Mouse (Mus musculus) liver, embryonic 11.5 days (tissue): ENCODE measurements at regions not wholly inside any gene's neighbourhood (a gene's known extent, or its start where the extent isn't known, plus 50 kb on each side); places are given as distances from the start of the nearest gene placed in this dataset.

ENCODE experiments used
- ATAC-seq: fragments of 200-750 bp; cut with Nextera tagmentation; replicated peaks from 2 replicates; pipeline ENCODE4 v1.8.0; 2017; ENCODE audit warnings: moderate number of reproducible peaks, mild to moderate bottlenecking, moderate TSS enrichment, moderate library complexity; ENCODE audit not compliant: low FRiP score
- DNase-seq: peaks from one replicate; pipeline ENCODE4 v3.0.0-alpha.2; 2017; ENCODE audit warnings: low spot score
- H3K27ac ChIP-seq: fragments of 300-500 bp; sonication (generic); 2 replicates; pipeline ENCODE4 v1.5.1; 2014; ENCODE audit warnings: mild to moderate bottlenecking, low read depth, low read length, control low read depth
- H3K27me3 ChIP-seq: fragments of 300-500 bp; sonication (generic); replicated peaks from 2 replicates; pipeline ENCODE4 v1.6.1; 2014; ENCODE audit warnings: low read length, mixed read lengths; ENCODE audit not compliant: control insufficient read depth, insufficient read depth
- H3K36me3 ChIP-seq: fragments of 300-500 bp; sonication (generic); 2 replicates; pipeline ENCODE4 v1.6.1; 2014; ENCODE audit warnings: mild to moderate bottlenecking, low read length, moderate library complexity, mixed read lengths; ENCODE audit not compliant: control insufficient read depth, insufficient read depth
- H3K4me1 ChIP-seq: fragments of 300-500 bp; sonication (generic); replicated peaks from 2 replicates; pipeline ENCODE4 v1.6.1; 2014; ENCODE audit warnings: low read length, mixed read lengths; ENCODE audit not compliant: control insufficient read depth, insufficient read depth
- H3K4me2 ChIP-seq: fragments of 300-500 bp; sonication (generic); 2 replicates; pipeline ENCODE4 v1.6.1; 2014; ENCODE audit warnings: mild to moderate bottlenecking, control low read depth, moderate library complexity
- H3K4me3 ChIP-seq: fragments of 300-500 bp; sonication (generic); 2 replicates; pipeline ENCODE4 v1.5.1; 2014; ENCODE audit warnings: low read depth, low read length, control low read depth
- H3K9ac ChIP-seq: fragments of 300-500 bp; sonication (generic); 2 replicates; pipeline ENCODE4 v1.6.1; 2014; ENCODE audit warnings: low read depth, low read length, control low read depth
- H3K9me3 ChIP-seq: fragments of 300-500 bp; sonication (generic); 2 replicates; pipeline ENCODE4 v1.6.1; 2016; ENCODE audit warnings: low read length, inconsistent platforms, mixed read lengths; ENCODE audit not compliant: control insufficient read depth
- whole genome bisulfite sequencing: fragments of 180-500 bp; shearing (Covaris S2); extraction: QIAGEN DNeasy Blood & Tissue Kit; methylation state at CpG from one replicate; pipeline ENCODE4 v1.1.7; 2014; 5-methylcytosine and 5-hydroxymethylcytosine counted together

DNA sequence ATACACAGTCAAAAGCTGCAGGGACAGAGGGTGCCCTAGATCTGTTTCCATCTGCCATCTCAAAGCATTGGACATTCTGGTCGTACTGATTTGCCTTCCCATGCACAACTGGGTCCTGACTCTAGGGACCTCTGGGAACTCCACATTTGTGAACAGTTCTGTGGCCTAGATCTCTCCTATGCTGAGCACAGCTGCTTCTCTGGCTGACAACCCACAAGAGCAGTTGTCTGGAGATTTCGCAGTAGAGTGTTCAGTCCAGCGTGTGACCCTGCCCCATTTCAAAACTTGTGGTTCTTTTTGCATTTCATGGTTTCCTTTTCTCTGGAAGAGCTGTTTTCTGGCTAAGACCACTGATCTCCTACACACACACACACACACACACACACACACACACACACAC lies 269.7 kb upstream of the Sulf2 start:
- Histone ChIP-seq H3K4me3 (no peak overlapping the region), H3K36me3 (no peaks in the 10 kb centered on the region), H3K9ac (no peak overlapping the region), H3K9me3 (no peaks in the 10 kb centered on the region), H3K4me1 (peaks cover 3% of the 10 kb centered on the region; the same call in 1 of the 2 replicates), H3K27me3 (no peaks in the 10 kb centered on the region), H3K4me2 (no peak overlapping the region), H3K27ac (no peak overlapping the region)
- no peak for ATAC-seq
- DNase-seq: no peak
- WGBS: 80% methylated on average over 3 of the region's 3 CpGs

DNA sequence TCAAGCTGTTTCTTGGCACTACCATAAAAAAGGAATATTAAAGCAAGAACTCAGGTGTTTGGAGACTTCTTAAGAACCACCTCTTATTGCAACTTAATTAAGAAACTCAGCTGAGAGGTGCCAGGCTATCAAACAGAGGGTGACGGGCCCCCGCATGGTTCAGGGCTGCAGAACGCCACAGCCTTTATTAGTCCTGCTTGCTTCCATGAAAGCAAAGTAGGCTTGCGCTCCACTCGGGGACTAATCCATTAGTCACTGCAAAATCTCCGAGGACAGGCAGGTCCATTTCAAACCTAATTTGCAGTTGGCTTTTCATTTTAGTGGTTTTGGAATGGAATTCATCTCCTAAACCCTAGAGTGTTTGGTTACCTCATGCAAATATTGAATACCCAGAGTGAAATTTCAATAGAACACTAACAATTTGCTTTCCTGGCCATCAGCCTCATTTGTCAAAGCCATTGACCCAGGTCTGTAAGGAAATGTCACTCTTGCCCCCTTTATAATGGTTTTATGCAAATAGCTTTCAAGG lies 267.7 kb upstream of the Sulf2 start:
- H3K4me2 ChIP-seq: no peak overlapping the region
- ATAC-seq (no peak), DNase-seq (no peak)
- 77% methylated on average over 6 of the region's 6 CpGs for WGBS
- no peaks in the 10 kb centered on the region for H3K36me3 ChIP-seq
- peaks cover 3% of the 10 kb centered on the region; the same call in 1 of the 2 replicates for H3K4me1 ChIP-seq
- no peaks in the 10 kb centered on the region for H3K27me3 ChIP-seq
- H3K9ac ChIP-seq: no peak overlapping the region
- H3K9me3 ChIP-seq: no peaks in the 10 kb centered on the region
- no peak overlapping the region for H3K4me3 ChIP-seq
- H3K27ac ChIP-seq: no peak overlapping the region

DNA sequence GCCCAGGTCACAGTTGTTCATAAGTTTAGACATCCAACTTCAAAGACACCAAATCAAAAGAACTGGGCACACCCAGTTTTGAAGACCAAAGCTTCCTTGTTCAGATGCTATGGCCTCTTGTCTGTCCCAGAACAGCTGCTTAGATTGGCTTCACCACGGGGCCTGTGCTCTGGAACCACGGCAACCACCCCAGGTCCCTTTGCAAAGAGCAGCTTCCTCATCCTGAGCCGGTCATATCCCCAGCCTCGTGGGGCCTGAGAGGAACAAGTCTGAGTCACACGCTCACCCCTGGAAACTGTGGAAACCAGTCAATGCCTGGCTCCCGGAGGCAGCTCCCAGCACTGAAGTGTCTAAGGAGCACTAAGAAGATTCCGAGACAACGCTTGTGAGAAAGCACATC lies 264.8 kb upstream of the Sulf2 start:
- H3K27ac ChIP-seq: no peak overlapping the region
- DNase-seq (no peak), ATAC-seq (no peak)
- no peaks in the 10 kb centered on the region for H3K4me1 ChIP-seq
- no peak overlapping the region for H3K4me3 ChIP-seq
- no peak overlapping the region for H3K4me2 ChIP-seq
- no peaks in the 10 kb centered on the region for H3K9me3 ChIP-seq
- H3K36me3 ChIP-seq: no peaks in the 10 kb centered on the region
- H3K9ac ChIP-seq: no peak overlapping the region
- H3K27me3 ChIP-seq: no peaks in the 10 kb centered on the region
- WGBS: 71% methylated on average over 8 of the region's 8 CpGs

DNA sequence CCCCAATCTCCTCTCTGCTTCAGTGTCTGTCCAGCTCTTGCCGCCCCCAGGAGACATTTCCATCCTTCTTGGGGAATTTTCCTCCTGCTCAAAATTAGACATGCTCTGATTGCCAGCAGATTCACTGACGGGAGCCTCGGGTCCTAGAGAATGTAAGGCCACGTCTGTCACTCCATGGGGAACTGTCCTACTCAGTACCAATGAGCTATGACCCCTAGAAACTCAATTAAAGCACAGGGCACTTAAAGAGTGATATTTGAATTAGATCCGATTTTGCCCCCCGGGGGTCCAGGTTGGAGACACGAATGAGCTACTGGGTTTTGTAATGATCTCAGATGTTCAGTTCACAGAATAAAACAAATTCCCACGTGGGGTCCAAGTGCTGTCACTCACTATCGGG lies 263.8 kb upstream of the Sulf2 start:
- no peak for ATAC-seq
- 75% methylated on average over 9 of the region's 9 CpGs for WGBS
- DNase-seq: no peak
- Histone ChIP-seq H3K9me3 (no peaks in the 10 kb centered on the region), H3K27ac (no peak overlapping the region), H3K9ac (no peak overlapping the region), H3K27me3 (no peaks in the 10 kb centered on the region), H3K4me2 (no peak overlapping the region), H3K36me3 (no peaks in the 10 kb centered on the region), H3K4me1 (no peaks in the 10 kb centered on the region), H3K4me3 (no peak overlapping the region)

DNA sequence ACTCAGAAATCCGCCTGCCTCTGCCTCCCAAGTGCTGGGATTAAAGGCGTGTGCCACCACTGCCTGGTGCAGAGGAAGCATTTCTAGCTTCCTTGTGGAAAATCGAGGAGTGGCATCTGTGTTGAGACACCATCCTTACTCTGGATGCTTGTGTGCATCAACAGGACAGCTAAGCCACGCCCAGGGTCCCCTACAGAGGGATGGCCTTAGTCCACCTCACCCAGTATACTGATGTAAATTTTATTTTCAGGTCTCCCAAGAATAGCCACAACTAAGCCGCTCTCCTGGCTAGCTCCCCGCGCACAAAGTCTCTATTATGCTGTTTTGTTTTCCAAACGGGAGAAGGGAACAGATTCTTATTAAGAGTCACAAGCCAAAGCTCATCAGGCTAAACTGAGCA lies 262.8 kb upstream of the Sulf2 start:
- Histone ChIP-seq H3K27ac (no peak overlapping the region), H3K4me1 (no peaks in the 10 kb centered on the region), H3K36me3 (no peaks in the 10 kb centered on the region), H3K4me3 (no peak overlapping the region), H3K9me3 (no peaks in the 10 kb centered on the region), H3K9ac (no peak overlapping the region), H3K4me2 (no peak overlapping the region), H3K27me3 (no peaks in the 10 kb centered on the region)
- DNase-seq: no peak
- ATAC-seq: no peak
- WGBS: 79% methylated on average over 8 of the region's 8 CpGs

DNA sequence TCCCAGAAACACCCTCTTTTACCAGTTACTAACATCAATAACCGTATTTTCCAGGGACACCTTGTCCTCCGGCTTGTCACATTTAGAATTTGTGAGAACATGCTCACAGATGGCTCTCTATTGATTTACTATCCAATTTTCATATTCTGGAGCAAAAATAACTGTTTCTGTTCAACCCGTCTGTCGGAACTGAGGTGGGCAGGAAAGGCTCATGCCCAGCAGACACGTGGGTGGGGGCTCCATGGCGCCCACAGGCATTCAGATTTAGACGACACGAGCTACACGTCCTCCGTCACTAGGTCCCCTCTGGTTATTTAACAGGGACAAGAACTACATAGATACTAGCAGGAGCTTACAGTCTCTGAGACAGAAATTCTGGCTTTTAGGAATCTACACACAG lies 262.2 kb upstream of the Sulf2 start:
- no peaks in the 10 kb centered on the region; the same call in 1 of the 2 replicates for H3K4me1 ChIP-seq
- no peaks in the 10 kb centered on the region for H3K36me3 ChIP-seq
- no peak overlapping the region for H3K9ac ChIP-seq
- no peak overlapping the region for H3K4me2 ChIP-seq
- 86% methylated on average over 10 of the region's 10 CpGs for WGBS
- no peak overlapping the region for H3K4me3 ChIP-seq
- DNase-seq (no peak), ATAC-seq (no peak)
- H3K9me3 ChIP-seq: no peaks in the 10 kb centered on the region
- H3K27me3 ChIP-seq: no peaks in the 10 kb centered on the region
- no peak overlapping the region for H3K27ac ChIP-seq

DNA sequence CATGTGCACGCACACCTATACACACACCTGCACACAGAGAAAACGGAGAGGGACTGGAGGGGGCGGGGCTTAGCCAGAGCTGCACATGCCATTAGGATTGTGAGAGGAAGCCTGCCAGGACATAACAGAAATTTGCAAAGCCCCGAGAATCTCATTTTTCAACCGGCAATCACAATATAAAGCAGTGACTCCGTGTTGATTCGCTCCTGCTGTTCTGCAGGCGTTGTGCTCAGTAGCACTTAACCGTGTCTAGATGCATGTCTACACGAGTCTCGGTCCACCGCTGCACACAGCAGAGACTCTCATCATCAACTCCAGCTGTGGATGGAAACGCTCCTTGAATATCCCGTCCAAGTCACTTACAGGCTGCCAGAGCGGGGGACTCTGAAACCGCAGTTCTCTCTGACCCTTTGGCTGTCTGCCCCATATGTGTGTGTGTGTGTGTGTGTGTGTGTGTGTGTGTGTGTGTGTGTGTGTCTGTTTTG lies 260.1 kb upstream of the Sulf2 start:
- Histone ChIP-seq H3K27me3 (no peaks in the 10 kb centered on the region), H3K4me1 (no peaks in the 10 kb centered on the region; the same call in 1 of the 2 replicates), H3K27ac (no peak overlapping the region), H3K9ac (no peak overlapping the region), H3K36me3 (no peaks in the 10 kb centered on the region), H3K4me3 (no peak overlapping the region), H3K4me2 (no peak overlapping the region), H3K9me3 (no peaks in the 10 kb centered on the region)
- ATAC-seq (no peak), DNase-seq (no peak)
- WGBS: 83% methylated on average over 16 of the region's 16 CpGs

DNA sequence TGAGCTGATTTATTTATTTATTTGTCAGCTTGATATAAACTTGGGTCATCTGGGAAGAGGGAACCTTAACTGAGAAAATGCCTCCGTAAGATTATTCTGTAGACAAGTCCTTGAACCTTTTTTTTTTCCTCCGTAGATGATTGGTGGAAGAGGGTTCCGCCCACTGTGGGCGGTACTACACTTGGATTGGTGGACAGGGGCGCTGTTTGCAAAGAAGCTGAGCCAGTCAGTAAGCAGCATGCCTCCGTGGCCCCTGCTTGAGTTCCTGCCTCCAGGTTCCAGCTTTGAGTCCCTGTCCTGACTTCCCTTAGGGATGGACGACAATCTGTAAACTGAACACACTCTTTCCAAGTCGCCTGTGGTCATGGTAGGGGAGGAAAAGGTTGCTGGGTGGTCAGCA lies 259.4 kb upstream of the Sulf2 start:
- H3K4me2 ChIP-seq: no peak overlapping the region
- H3K27me3 ChIP-seq: no peaks in the 10 kb centered on the region
- H3K9me3 ChIP-seq: no peaks in the 10 kb centered on the region
- ATAC-seq: no peak
- no peak overlapping the region for H3K27ac ChIP-seq
- H3K4me1 ChIP-seq: no peaks in the 10 kb centered on the region; the same call in 1 of the 2 replicates
- DNase-seq: no peak
- 82% methylated on average over 8 of the region's 8 CpGs for WGBS
- H3K4me3 ChIP-seq: no peak overlapping the region
- no peak overlapping the region for H3K9ac ChIP-seq
- no peaks in the 10 kb centered on the region for H3K36me3 ChIP-seq

DNA sequence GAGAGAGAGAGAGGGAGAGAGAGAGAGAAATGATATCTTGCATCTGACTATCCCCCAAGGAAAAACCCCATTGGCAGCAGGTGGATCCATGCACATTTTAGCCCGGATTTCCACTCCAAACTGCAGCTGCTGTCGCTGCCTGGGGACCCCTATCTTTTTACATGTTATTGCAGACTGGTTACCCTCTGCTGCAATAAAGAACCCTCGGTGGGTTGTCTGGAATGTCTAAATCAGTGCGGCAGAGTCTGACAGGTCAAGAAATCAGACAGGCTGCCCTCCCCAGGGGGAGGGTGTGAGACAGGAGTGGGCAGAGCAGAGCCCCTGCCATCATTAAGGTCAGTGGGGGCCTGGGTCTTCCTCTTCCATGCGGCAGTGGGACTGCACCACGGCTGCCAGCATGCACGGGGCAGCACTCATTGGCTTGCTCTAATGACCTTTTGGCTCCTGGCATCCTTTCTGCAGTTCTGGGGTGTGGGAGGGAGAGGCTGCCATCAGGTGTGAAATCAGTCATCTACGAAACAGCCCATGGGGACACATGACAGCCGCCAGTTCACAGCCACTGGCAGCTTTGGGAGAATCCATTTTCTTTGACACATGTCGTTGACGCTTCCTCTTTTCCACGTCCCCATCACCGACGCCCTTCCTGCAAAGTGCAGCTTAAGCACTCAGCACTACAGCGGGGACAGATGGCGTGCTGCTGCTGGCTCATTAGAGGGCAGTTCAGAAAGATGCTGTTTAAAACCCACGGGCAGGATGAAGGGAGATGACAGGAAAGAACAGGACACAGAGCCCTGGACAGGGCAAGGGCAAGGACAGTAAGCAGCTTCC lies 256.8 kb upstream of the Sulf2 start:
- H3K27me3 ChIP-seq: no peaks in the 10 kb centered on the region
- no peak for ATAC-seq
- DNase-seq: no peak
- no peaks in the 10 kb centered on the region; the same call in 1 of the 2 replicates for H3K4me1 ChIP-seq
- no peaks in the 10 kb centered on the region for H3K9me3 ChIP-seq
- no peak overlapping the region for H3K27ac ChIP-seq
- H3K9ac ChIP-seq: no peak overlapping the region
- WGBS: 31% methylated on average over 17 of the region's 17 CpGs
- H3K4me2 ChIP-seq: no peak overlapping the region
- no peak overlapping the region for H3K4me3 ChIP-seq
- H3K36me3 ChIP-seq: no peaks in the 10 kb centered on the region
